Mouse (Mus musculus) adipocyte (in vitro differentiated cells): ENCODE measurements around the gene Sec61a1.

ENCODE experiments used
- DNase-seq: peaks from one replicate; pipeline ENCODE4 v3.0.0-alpha.2; 2016; ENCODE audit warnings: low spot score

The Sec61a1 gene

GRCm38 (mm10) chr6:88518404-88519263 lies at the start of gene Sec61a1:
TSS of gene Sec61a1 (minus strand) at chr6:88518905.
- peak; percentile 98 for DNase-seq

GRCm38 (mm10) chr6:88566676-88567075 lies 48.0 kb upstream of the Sec61a1 start:
- no peak for DNase-seq

- DNase-seq = peak; percentile 50
Observed at GRCm38 (mm10) chr6:88565033-88565432, 46.3 kb upstream of the Sec61a1 start.

- no peak for DNase-seq
Observed at GRCm38 (mm10) chr6:88560156-88560555, 41.5 kb upstream of the Sec61a1 start.

GRCm38 (mm10) chr6:88559688-88560087 lies 41.0 kb upstream of the Sec61a1 start:
- DNase-seq = no peak

GRCm38 (mm10) chr6:88558076-88558475 lies 39.4 kb upstream of the Sec61a1 start:
- peak; percentile 21 for DNase-seq

- no peak for DNase-seq
Observed at GRCm38 (mm10) chr6:88557548-88557947, 38.8 kb upstream of the Sec61a1 start.

GRCm38 (mm10) chr6:88549916-88550315 lies 31.2 kb upstream of the Sec61a1 start:
- no peak for DNase-seq

- peak; percentile 80 for DNase-seq
Observed at GRCm38 (mm10) chr6:88549137-88549814, 30.6 kb upstream of the Sec61a1 start.

GRCm38 (mm10) chr6:88548405-88549049 lies 29.8 kb upstream of the Sec61a1 start:
- DNase-seq = no peak

- no peak for DNase-seq
Observed at GRCm38 (mm10) chr6:88545397-88545790, 26.7 kb upstream of the Sec61a1 start.

GRCm38 (mm10) chr6:88544644-88545396 lies 26.1 kb upstream of the Sec61a1 start:
- DNase-seq = no peak

- no peak for DNase-seq
Observed at GRCm38 (mm10) chr6:88544241-88544640, 25.5 kb upstream of the Sec61a1 start.

- no peak for DNase-seq
Observed at GRCm38 (mm10) chr6:88540093-88540755, 21.5 kb upstream of the Sec61a1 start.

- no peak for DNase-seq
Observed at GRCm38 (mm10) chr6:88530306-88530705, 11.6 kb upstream of the Sec61a1 start.

GRCm38 (mm10) chr6:88524056-88524455 lies 5.4 kb upstream of the Sec61a1 start:
- DNase-seq = no peak

GRCm38 (mm10) chr6:88523451-88523850 lies 4.7 kb upstream of the Sec61a1 start:
- DNase-seq = no peak

GRCm38 (mm10) chr6:88523043-88523442 lies 4.3 kb upstream of the Sec61a1 start:
- no peak for DNase-seq

GRCm38 (mm10) chr6:88522606-88523005 lies 3.9 kb upstream of the Sec61a1 start:
- no peak for DNase-seq

GRCm38 (mm10) chr6:88521821-88522220 lies 3.1 kb upstream of the Sec61a1 start:
- no peak for DNase-seq

- DNase-seq = peak; percentile 41
Observed at GRCm38 (mm10) chr6:88517701-88518403, 853 bp downstream of the Sec61a1 start.
